Mouse (Mus musculus): ENCODE results near the gene Slc25a41. TPM values are rescaled to one million over a fixed set of nuclear protein-coding genes. Genes with fewer than 3 reads are reported as not detected.
A peak's percentile ranks its signal among the peaks of the same experiment; 100 is the strongest.
"Not testable (repeated sequence)": the region's sequence is repeated elsewhere in the genome, so short reads cannot be mapped to it uniquely, and the experiment has no call there.

Slc25a41 gene
- polyA plus RNA-seq, 1 experiment from 2014 or later: not detected

DNA sequence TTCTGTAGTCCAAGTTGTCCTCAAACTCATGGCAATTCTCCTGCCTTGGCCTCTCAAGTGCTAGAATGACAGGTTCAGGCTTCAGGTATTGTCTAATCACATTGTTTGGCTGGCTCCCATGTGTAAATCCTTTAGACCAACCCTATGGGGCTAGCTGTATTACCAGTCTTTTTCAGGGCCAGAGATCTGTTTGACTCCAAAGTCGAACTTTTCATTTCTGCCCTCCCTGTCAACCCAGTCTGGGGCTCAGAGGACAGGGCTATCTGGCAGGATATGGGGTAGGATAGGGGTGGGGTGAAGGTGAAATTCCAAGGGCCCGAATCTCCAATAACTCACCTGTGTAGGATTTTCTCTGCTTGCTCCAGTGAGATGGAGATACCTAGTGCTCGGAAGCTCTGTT lies 14.8 kb upstream of the Slc25a41 start:
- Histone ChIP-seq H3K9me3 (ENCODE audit: control insufficient read depth, low read length) (no peaks in the 10 kb centered on the region), H3K4me1 (replicated peaks; ENCODE audit: control insufficient read depth, insufficient read depth, low read length) (peaks cover 17% of the 10 kb centered on the region), H3K36me3 (ENCODE audit: control insufficient read depth, insufficient read depth) (peaks cover 14% of the 10 kb centered on the region), H3K9ac (replicated peaks; ENCODE audit: low read depth, low read length) (no peak overlapping the region), H3K4me2 (ENCODE audit: low read length) (no peak overlapping the region), H3K4me3 (replicated peaks; ENCODE audit: low read length) (no peak overlapping the region), H3K27ac (ENCODE audit: low read length) (no peak overlapping the region), H3K27me3 (replicated peaks; ENCODE audit: control insufficient read depth, insufficient read depth, low read length) (peaks cover 3% of the 10 kb centered on the region; the same call in 1 of the 2 replicates)
- ATAC-seq: no peak
- WGBS: 88% methylated on average over 3 of the region's 3 CpGs

DNA sequence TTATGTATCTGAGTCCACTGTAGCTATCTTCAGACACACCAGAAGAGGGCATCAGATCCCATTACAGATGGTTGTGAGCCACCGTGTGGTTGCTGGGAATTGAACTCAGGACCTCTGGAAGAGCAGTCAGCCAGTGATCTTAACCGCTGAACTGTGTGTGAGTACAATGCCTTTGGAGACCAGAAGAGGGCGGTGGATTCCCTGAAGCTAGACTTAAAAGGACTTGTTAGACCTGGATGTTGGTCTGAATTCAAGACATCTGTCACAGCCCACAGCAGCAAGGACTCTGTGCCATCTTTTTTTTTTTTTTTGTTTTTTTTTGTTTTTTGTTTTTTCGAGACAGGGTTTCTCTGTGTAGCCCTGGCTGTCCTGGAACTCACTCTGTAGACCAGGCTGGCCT lies 10.2 kb upstream of the Slc25a41 start:
- H3K27ac ChIP-seq (ENCODE audit: low read length); H3K9ac ChIP-seq (replicated peaks; ENCODE audit: low read depth, low read length); H3K4me3 ChIP-seq (replicated peaks; ENCODE audit: low read length); H3K4me1 ChIP-seq (replicated peaks; ENCODE audit: control insufficient read depth, insufficient read depth, low read length); H3K4me2 ChIP-seq (ENCODE audit: low read length); H3K9me3 ChIP-seq (ENCODE audit: control insufficient read depth, low read length); ATAC-seq; H3K27me3 ChIP-seq (replicated peaks; ENCODE audit: control insufficient read depth, insufficient read depth, low read length): not testable (repeated sequence)
- WGBS: 91% methylated on average over 3 of the region's 4 CpGs
- H3K36me3 ChIP-seq (ENCODE audit: control insufficient read depth, insufficient read depth): peaks cover 20% of the 10 kb centered on the region

DNA sequence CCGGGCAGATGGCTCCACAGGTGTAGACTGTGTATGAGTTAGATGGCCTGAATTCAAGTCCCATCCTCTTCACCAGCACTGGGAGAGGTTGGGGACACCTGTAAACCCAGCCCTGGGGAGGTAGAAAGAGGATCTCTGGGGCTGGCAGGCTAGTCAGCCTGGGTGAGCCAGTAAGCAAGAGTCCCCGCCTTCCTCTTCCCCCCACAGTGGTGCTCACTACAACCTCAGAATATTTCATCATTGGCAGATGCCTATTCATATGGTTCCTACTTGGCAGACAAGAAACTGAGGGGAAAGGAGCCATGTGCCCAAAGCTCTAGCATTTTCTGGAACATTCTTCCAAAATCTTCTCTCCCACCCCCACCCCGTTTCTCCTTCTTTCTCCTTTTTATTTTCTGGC lies 7.4 kb upstream of the Slc25a41 start:
- H3K4me3 ChIP-seq (replicated peaks; ENCODE audit: low read length): no peak overlapping the region
- no peak overlapping the region for H3K4me2 ChIP-seq (ENCODE audit: low read length)
- no peak overlapping the region for H3K27ac ChIP-seq (ENCODE audit: low read length)
- ATAC-seq: no peak
- no peaks in the 10 kb centered on the region for H3K9me3 ChIP-seq (ENCODE audit: control insufficient read depth, low read length)
- H3K27me3 ChIP-seq (replicated peaks; ENCODE audit: control insufficient read depth, insufficient read depth, low read length): no peaks in the 10 kb centered on the region
- H3K9ac ChIP-seq (replicated peaks; ENCODE audit: low read depth, low read length): no peak overlapping the region
- 85% methylated on average over 3 of the region's 3 CpGs for WGBS
- peaks cover 24% of the 10 kb centered on the region for H3K36me3 ChIP-seq (ENCODE audit: control insufficient read depth, insufficient read depth)
- H3K4me1 ChIP-seq (replicated peaks; ENCODE audit: control insufficient read depth, insufficient read depth, low read length): no peaks in the 10 kb centered on the region

DNA sequence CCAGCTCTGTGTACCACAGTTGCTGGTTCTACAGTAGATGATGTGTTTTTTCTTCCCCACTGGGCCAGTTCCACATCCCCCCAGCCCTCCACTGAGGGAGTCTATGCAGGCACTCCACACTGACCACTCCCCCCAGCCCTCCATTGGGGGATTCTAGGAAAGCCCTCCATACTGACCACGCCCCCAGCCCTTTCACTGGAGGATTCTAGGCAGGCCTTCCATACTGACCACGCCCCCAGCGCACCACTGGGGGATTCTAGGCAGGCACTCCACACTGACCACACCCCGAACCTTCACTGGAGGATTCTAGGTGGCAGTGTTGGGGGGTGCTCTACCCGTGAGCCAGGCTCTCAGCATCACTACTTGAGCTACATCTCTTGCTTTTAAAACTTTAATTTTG lies 6.0 kb upstream of the Slc25a41 start:
- Histone ChIP-seq H3K36me3 (ENCODE audit: control insufficient read depth, insufficient read depth) (peaks cover 19% of the 10 kb centered on the region), H3K27ac (ENCODE audit: low read length) (no peak overlapping the region), H3K9me3 (ENCODE audit: control insufficient read depth, low read length) (no peaks in the 10 kb centered on the region), H3K4me1 (replicated peaks; ENCODE audit: control insufficient read depth, insufficient read depth, low read length) (no peaks in the 10 kb centered on the region), H3K4me2 (ENCODE audit: low read length) (no peak overlapping the region), H3K9ac (replicated peaks; ENCODE audit: low read depth, low read length) (no peak overlapping the region), H3K4me3 (replicated peaks; ENCODE audit: low read length) (no peak overlapping the region), H3K27me3 (replicated peaks; ENCODE audit: control insufficient read depth, insufficient read depth, low read length) (no peaks in the 10 kb centered on the region)
- ATAC-seq: no peak
- 51% methylated on average over 5 of the region's 5 CpGs for WGBS

DNA sequence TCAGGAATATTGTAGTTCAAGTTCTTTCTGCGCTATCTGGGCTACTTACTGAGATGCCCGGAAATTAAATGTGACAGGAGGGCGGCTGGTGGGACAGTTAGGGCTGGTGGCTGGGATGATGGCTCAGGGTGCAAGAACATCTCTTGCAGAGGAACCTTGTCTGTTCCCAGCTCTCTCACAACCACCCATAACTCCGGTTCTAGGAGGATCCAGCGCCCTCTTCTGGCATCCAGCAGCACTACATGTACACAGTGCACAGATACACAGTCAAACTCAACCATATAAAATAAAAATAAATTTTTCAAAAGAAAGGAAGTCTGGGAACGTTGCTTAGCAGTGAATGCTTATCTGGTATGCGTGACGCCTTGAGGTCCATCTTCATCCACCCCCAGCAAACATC lies 2.5 kb downstream of the Slc25a41 start:
- no peak overlapping the region for H3K4me3 ChIP-seq (replicated peaks; ENCODE audit: low read length)
- no peaks in the 10 kb centered on the region for H3K36me3 ChIP-seq (ENCODE audit: control insufficient read depth, insufficient read depth)
- ATAC-seq: no peak
- H3K4me1 ChIP-seq (replicated peaks; ENCODE audit: control insufficient read depth, insufficient read depth, low read length): no peaks in the 10 kb centered on the region
- H3K27me3 ChIP-seq (replicated peaks; ENCODE audit: control insufficient read depth, insufficient read depth, low read length): no peaks in the 10 kb centered on the region
- H3K9me3 ChIP-seq (ENCODE audit: control insufficient read depth, low read length): no peaks in the 10 kb centered on the region
- H3K9ac ChIP-seq (replicated peaks; ENCODE audit: low read depth, low read length): no peak overlapping the region
- no peak overlapping the region for H3K27ac ChIP-seq (ENCODE audit: low read length)
- WGBS: 40% methylated on average over 8 of the region's 8 CpGs
- no peak overlapping the region for H3K4me2 ChIP-seq (ENCODE audit: low read length)

DNA sequence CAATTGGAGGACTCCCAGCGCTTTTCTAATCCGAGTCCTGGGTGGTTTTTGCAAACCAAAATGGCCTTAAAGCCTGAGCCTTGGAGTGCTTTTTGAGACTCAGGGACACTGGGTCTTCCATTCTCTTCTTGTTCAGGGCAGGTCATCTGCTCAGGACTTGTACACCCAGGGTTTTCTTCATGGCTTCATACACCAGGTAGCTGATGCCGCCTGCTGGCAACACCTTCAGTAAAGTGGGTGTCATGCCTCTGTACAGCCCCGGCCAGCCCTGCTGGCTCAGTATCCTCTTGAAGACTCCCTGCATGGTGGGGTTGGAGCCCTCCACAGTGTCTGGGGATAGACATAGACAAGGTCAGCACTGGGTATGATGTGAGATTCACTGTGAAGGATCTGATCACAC lies 8.6 kb downstream of the Slc25a41 start:
- Histone ChIP-seq H3K9me3 (ENCODE audit: control insufficient read depth, low read length) (no peaks in the 10 kb centered on the region), H3K36me3 (ENCODE audit: control insufficient read depth, insufficient read depth) (no peaks in the 10 kb centered on the region), H3K9ac (replicated peaks; ENCODE audit: low read depth, low read length) (no peak overlapping the region), H3K27ac (ENCODE audit: low read length) (no peak overlapping the region), H3K4me1 (replicated peaks; ENCODE audit: control insufficient read depth, insufficient read depth, low read length) (peaks cover 16% of the 10 kb centered on the region), H3K27me3 (replicated peaks; ENCODE audit: control insufficient read depth, insufficient read depth, low read length) (no peaks in the 10 kb centered on the region), H3K4me2 (ENCODE audit: low read length) (no peak overlapping the region), H3K4me3 (replicated peaks; ENCODE audit: low read length) (no peak overlapping the region)
- ATAC-seq: no peak
- WGBS: 85% methylated on average over 4 of the region's 4 CpGs

DNA sequence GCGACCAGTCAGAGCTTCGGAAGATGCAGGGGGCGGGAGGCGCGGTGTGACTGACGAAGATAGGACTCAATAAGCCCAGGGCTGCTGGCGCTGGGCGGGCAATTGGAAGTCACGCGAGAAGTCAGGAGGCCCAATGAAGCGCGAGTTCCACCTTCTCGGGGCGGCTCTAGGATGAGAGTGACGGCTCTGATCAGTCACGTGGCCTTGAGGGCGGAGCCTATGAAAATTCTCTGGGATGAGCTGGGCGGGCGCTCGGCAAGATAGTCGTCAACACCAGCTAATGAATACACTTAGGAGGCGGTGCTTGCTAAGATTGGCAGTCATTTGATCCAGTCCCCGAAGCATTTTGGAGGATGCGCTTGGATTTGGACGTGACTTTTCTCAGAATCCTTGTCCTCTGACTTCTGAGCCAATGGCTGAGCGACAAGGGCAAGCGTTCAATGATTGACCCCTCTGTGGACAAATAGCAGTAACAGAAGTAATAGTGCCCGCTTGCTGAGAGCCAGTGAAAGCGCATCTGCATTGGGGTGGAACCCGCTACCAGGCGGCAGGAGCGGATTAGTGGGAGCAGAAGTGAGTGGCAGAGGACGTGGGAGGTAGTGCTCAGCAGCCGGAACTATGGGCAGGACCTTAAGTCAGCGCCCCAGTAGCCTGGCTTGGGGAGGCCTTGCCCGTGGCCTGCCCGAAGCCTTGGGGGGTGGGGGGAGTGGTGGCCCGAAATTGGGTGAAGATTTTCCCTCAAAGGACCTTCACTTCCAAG lies 9.6 kb downstream of the Slc25a41 start:
- ATAC-seq: peak; percentile 95
- Histone ChIP-seq H3K4me3 (replicated peaks; ENCODE audit: low read length) (peak overlapping the region; percentile 76), H3K9me3 (ENCODE audit: control insufficient read depth, low read length) (no peaks in the 10 kb centered on the region), H3K9ac (replicated peaks; ENCODE audit: low read depth, low read length) (peak overlapping the region; percentile 43; the same call in 1 of the 2 replicates), H3K4me2 (ENCODE audit: low read length) (peak overlapping the region; percentile 61), H3K27ac (ENCODE audit: low read length) (peak overlapping the region; percentile 82), H3K27me3 (replicated peaks; ENCODE audit: control insufficient read depth, insufficient read depth, low read length) (no peaks in the 10 kb centered on the region), H3K4me1 (replicated peaks; ENCODE audit: control insufficient read depth, insufficient read depth, low read length) (peaks cover 16% of the 10 kb centered on the region), H3K36me3 (ENCODE audit: control insufficient read depth, insufficient read depth) (peaks cover 3% of the 10 kb centered on the region; the same call in 1 of the 2 replicates)
- WGBS: under 1% methylated on average over 36 of the region's 38 CpGs

DNA sequence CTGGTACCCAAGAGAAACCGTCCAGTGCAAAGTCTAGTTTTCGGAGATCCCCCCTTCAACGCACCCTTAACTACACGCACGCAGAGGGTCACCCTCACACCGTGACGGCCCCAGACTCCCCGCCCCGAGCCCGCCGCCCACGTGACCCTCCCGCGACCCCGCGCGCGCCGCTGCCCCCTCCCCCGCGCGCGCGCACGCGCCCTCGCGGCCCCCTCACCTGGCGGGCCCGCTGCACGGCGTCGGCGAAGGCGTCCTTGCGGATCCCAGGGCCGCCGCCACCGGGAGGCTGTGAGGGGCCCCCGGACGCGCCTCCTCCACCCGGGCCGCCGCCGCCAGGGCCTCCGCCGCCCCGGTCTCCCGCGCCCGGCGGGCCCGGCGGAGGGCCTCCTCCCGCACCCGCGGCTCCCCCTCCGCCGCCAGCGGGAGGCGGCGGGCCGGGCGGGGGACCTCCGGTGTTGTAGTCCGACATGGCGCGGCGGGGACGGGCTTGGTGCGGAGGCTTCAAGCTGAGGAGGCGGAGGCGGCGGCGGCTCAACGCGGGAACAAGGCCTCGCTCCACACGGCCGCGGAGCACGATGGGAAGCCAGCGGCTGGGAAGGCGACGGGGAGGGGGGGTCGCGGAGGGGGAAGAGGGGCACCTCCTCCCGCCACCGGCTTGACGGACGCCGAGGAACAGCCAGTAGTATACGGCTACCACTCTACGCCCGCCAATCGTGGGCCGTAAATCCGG lies 10.4 kb downstream of the Slc25a41 start, which contains the start of gene Khsrp:
Gene Khsrp (minus strand): TSS at position 592 of the 730 bp plus-strand sequence.
- Histone ChIP-seq H3K9ac (replicated peaks; ENCODE audit: low read depth, low read length) (peak within 1 kb of the TSS; percentile 98), H3K36me3 (ENCODE audit: control insufficient read depth, insufficient read depth) (peaks cover 3% of the 10 kb centered on the region; the same call in 1 of the 2 replicates), H3K27me3 (replicated peaks; ENCODE audit: control insufficient read depth, insufficient read depth, low read length) (no peaks in the 10 kb centered on the region), H3K4me2 (ENCODE audit: low read length) (peak within 1 kb of the TSS; percentile 62), H3K4me3 (replicated peaks; ENCODE audit: low read length) (peak within 1 kb of the TSS; percentile 76), H3K9me3 (ENCODE audit: control insufficient read depth, low read length) (no peaks in the 10 kb centered on the region), H3K27ac (ENCODE audit: low read length) (peak within 1 kb of the TSS; percentile 92), H3K4me1 (replicated peaks; ENCODE audit: control insufficient read depth, insufficient read depth, low read length) (peaks cover 16% of the 10 kb centered on the region)
- WGBS: 1% methylated on average over 67 of the region's 99 CpGs
- no peak for ATAC-seq

DNA sequence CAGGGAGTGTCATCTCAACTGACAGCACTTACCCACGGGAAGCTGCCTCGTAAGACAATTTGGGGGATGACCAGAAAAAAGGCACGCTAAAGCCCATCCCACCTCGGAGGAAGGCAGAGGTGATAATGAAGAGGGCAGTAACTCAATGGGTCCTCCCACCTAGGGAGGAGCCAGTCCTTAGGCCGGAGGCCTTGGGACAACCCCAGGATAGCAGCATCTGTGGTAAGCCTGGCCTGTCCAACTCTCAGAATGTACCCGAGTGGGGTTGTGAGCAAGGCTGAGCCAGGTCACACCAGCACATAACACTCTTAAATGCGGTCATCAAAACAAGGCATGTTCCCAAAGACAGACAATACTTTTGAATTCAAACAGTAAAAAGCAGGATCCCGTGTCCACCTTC lies 11.8 kb downstream of the Slc25a41 start:
- Histone ChIP-seq H3K27me3 (replicated peaks; ENCODE audit: control insufficient read depth, insufficient read depth, low read length) (no peaks in the 10 kb centered on the region), H3K27ac (ENCODE audit: low read length) (no peak overlapping the region), H3K4me2 (ENCODE audit: low read length) (peak overlapping the region; percentile 62), H3K4me1 (replicated peaks; ENCODE audit: control insufficient read depth, insufficient read depth, low read length) (peaks cover 16% of the 10 kb centered on the region), H3K36me3 (ENCODE audit: control insufficient read depth, insufficient read depth) (peaks cover 14% of the 10 kb centered on the region), H3K9ac (replicated peaks; ENCODE audit: low read depth, low read length) (peak overlapping the region; percentile 98; the same call in 1 of the 2 replicates), H3K4me3 (replicated peaks; ENCODE audit: low read length) (peak overlapping the region; percentile 76), H3K9me3 (ENCODE audit: control insufficient read depth, low read length) (no peaks in the 10 kb centered on the region)
- 48% methylated on average over 8 of the region's 8 CpGs for WGBS
- ATAC-seq: no peak
